Mouse (Mus musculus): ENCODE results near the gene Zfp867.

Zfp867 gene

GRCm38 (mm10) chr11:59456891-59457290 is 15.4 kb downstream of the Zfp867 start:
- DNase-seq = no peak

DNA sequence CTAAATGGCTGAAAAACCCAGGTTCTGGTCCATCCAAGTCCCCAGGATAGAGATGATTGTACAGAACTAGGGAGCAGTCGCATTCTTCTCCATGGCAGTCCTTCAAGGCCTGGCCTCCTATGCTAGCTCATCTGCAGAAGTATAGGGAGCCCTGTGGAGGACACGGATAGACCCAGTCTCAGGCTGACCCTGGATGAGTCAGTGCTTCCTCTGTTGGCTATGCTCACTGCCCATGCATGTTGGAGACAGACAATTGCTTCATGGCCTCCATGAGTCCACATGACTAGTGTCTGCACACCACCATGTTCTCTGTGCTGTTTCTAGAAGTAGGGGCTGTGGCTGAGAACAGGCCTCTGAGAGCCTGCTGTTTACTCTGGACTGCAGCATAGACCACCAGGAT is 15.9 kb downstream of the Zfp867 start:
- DNase-seq = no peak

DNA sequence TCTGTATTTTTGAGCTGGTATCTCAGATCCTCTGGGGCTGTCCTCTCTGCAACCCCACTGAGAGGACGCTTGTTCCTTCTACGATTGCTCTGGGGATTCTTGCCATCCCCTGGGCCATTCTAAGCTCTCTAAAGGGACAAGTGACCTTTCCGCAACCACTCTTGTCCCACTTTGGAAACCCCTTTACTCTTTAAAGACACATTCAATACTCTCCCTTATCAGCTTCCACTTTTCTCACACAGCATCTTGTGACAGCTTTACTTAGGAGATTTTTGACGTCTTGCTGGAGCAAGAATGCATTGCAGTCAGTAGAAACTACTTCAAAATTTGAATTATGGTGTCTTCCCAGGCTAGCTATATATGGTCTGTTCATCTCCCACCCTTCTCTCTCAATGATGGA is 21.2 kb downstream of the Zfp867 start, which contains the start of gene Snap47:
Gene Snap47, minus strand, starts transcription at position 101 of the 400 bp plus-strand sequence.
- no peak for DNase-seq

DNA sequence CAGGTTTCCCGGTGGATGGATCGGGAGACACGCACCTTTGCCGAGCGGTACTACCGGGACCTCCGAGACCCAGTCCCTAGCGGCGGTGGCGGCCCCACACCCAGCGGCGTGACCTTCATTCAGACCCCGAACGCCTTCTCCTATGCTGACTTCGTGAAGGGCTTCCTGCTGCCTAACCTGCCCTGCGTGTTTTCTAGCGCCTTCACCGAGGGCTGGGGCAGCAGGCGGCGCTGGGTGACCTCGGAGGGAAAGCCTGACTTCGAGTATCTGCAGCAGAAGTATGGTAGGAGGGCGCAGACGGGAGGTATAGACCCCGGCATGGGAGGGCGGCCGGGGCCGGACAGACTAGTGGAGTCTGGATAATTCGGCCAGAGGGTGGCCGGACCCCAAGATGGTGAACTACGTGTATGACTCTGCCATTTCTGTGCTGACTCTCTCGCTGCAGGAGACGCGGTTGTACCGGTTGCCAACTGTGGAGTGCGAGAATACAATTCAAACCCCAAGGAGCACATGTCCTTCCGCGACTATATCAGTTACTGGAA is 22.0 kb downstream of the Zfp867 start:
- DNase-seq = no peak

DNA sequence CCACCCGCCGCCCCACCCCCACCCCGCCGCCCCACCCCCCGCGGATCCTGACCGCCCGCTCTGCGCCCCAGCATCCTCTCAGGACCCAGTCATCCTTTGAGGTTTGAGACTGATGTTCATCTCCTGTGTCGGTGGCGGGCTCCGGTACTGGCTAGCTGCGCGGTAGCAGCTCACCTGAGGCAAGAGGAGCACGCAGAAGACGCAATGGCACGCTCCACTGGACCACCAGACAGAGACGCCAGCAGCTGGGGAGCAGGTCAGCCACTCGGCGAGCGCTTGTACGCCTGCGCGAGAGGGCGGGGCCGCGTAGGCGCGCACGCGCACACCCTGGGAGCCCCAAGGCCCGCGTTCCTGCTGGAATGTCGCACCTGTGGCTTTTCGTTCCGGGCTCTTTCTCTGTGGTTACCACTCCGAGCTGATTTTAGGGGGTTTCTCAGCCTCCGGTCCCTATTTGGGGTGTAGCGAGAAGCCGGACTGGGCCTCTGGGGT is 22.5 kb downstream of the Zfp867 start, which contains the start of gene Jmjd4:
Gene Jmjd4, plus strand, starts transcription at position 305 of the 489 bp plus-strand sequence.
- DNase-seq = peak; percentile 93

- no peak for DNase-seq
Observed at GRCm38 (mm10) chr11:59443102-59443501, 29.2 kb downstream of the Zfp867 start.

- no peak for DNase-seq
Observed at GRCm38 (mm10) chr11:59437954-59438353, 34.3 kb downstream of the Zfp867 start.

DNA sequence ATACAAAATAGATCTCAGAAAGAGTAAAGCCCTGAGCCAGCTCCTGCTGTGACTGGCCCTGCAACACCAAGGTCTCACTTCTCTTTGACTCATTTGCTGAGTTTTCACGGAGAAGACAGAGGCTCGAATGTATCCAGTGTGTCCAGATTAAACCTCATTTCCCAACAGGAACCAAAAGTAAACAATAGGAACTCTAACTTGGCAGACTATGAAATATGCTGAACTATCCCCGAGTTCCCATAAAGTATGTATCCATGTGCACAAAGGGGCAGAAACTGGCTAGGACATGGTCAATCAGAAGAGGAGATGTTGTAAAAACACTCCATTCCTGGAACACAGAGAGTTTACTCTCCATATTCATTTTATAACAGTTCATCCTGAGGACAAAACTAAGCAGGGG is 40.0 kb downstream of the Zfp867 start:
- DNase-seq = no peak

- no peak for DNase-seq
Observed at GRCm38 (mm10) chr11:59429959-59430358, 42.3 kb downstream of the Zfp867 start.

DNA sequence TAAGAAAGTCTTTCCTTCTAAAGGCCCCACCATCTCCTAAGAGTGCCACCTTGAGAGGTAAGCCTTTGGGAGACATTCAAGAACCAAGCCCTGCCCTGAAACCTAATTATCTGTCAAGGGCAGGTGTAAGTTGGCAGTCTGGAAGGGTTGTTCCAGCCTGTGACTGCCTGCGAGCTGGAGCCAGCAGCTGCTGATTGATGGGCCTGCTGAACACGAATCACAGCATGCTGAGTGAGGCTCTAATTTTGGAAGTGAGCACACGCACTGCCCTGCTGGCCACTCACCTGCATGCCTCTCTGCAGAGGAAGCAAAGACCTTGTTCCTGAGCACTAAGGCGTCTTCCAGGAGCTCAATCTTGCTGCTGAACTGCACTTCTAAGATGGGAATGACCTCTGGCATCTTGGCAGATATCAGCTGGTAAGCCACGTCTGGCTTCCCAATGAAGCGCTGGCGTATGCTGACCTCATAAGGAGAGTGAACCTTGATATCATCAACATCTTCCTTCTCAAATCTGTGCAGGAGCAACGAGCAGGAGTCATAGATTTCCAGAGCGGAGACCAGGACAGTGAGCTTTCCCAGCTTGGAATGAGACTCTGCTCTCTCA is 44.1 kb downstream of the Zfp867 start:
- no peak for DNase-seq

DNA sequence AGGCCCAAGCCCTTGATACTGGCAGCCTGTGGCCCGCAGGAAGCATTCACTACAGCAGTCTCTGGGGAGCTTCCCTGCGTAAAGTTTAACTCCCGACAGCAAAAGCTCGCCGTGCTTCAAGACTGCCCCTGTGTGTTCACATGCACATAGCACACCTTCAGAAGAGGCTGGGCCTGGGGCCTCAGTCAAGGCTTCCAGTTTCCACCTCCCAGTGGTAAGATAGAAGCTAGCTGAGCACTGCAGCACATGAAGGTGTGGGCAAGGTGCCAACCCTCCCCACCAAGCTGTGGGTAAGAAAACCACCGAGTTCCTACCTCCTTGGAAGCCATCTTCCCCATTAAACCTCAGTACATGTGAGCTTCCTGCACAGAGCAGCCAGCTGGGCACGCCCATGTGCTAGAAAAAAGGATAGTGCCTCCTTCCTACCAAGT is 46.6 kb downstream of the Zfp867 start:
- DNase-seq = no peak

- DNase-seq = no peak
Observed at GRCm38 (mm10) chr11:59423010-59423588, 49.2 kb downstream of the Zfp867 start.

GRCm38 (mm10) chr11:59421967-59422366 is 50.3 kb downstream of the Zfp867 start:
- no peak for DNase-seq

DNA sequence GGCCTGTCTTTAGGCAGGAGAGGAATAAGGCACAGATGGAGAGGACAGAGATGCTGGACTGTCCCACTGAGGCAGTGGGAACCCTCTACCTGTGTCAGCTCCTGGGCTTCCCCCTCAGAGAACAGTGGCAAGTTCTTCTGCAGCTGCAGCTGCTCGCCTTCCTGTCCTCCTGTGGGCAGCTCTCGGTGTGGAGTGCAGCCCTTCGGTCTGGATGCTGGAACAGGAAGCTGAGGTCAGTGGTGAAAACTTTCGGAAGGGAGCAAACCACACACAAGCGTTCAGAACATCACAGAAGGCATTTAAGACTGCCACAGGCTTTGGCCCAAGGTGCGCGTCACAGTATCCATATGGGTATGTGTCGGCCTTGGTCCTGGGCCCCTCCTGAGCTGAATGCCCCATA is 50.8 kb downstream of the Zfp867 start:
- no peak for DNase-seq

DNA sequence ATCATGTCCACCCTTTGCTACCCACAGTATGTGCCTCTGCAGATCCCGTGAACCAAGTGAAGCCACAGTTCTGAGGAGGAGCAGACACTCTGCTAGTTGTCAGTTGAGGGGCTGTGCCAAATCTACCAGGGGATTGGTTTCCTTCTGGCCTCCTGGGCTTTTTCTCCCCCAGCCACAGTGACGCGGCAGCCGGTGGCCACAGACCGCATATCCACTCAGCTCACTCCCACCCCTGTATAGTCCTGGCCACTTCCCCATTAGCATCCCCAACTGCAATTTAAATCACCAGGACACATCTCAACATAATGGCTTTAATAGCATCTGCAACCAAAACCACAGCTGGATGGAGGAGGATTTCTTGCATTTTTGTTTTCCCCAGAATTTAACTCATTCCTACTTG is 53.6 kb downstream of the Zfp867 start:
- DNase-seq = no peak

DNA sequence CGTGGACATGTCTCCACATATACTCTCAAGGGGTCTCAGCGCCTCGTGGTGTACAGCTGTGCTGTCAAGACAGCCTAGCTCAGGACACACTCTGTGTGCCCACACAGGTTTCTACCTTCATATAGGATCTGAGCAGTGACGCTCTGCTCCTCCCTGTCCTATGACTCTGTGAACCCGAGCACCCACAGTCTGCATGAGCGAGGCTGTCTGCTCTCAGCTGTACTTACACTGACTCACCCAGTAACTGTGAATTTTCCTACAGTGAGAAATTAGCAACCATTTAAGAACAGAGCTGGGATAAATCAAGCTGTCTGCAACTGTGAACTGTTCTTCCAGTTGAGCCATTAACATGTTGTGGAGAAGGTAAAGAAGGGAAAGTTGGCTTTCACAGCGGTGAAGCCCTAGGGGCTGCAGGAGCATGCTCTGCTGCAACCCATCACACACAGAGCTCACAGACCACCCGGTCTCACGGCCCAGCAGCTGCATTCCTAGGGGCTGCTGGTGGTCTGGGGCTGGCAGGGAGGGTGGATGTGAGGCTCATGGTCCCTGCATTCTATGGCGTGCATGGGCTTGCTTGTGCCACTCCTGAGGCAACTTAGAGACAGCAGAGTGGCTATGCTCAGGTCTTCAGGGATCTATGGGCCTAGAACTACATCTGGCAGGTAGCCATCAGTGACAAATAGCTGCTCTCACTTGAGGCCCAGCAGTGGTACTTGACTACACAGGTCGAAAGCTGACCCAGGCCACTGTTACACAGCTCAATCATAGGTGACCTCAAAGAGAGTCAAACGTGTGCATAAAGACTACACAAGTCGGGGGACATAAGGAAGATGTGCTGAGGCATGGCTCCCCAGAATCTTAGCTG is 59.0 kb downstream of the Zfp867 start:
- no peak for DNase-seq

GRCm38 (mm10) chr11:59412058-59412457 is 60.2 kb downstream of the Zfp867 start:
- DNase-seq = no peak
